Mouse (Mus musculus) Muller cell, postnatal 12 days (primary cell): ENCODE measurements around the gene Tmem8b.
A peak's percentile ranks its signal among the peaks of the same experiment; 100 is the strongest.

Source experiments
- DNase-seq: peaks from one replicate; pipeline ENCODE4 v3.0.0-alpha.2; 2015; ENCODE audit errors: inconsistent ontology term

Gene Tmem8b

GRCm38 (mm10) chr4:43668782-43669427 lies at the start of gene Tmem8b, which contains the start of gene Fam221b:
Gene Tmem8b, plus strand, starts transcription at chr4:43668971.
Gene Fam221b, minus strand, starts transcription at chr4:43669145.
- DNase-seq, result peak; percentile 92

- no peak for DNase-seq
Observed at GRCm38 (mm10) chr4:43620146-43620778, 48.5 kb upstream of the Tmem8b start.

DNA sequence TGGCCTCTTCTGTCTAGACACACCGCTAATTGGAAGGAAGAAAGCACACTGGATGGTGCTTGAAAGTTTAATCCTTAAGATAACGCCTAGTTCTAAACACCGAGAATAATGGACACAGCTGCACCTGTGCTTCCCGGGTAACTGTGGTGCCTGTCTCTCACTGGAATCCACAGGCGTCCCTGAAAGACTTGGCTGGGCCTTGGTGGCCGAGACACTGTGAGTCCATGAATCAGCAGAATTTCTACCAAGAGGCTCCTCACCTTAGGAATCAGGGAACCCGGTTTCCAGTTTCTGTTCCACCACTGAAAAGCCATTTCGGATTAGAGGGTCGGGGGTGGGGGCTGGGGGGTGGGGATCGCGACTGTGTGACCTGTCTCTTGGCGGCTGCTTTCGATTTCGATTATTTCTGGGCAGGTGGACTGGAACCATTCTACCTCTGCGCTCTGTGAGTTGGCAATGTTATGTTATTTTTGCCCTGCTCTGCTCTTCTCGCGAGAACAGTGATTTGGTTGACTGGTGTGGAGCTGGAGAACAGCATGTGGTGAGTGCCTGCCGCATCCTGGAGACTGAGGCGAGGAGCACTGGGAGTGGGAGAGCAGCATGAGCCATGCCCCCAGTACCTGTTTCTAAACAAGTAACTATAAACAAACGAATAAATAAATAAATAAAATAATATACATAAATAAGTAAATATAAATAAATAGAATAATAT lies 39.5 kb upstream of the Tmem8b start:
- peak; percentile 31 for DNase-seq

DNA sequence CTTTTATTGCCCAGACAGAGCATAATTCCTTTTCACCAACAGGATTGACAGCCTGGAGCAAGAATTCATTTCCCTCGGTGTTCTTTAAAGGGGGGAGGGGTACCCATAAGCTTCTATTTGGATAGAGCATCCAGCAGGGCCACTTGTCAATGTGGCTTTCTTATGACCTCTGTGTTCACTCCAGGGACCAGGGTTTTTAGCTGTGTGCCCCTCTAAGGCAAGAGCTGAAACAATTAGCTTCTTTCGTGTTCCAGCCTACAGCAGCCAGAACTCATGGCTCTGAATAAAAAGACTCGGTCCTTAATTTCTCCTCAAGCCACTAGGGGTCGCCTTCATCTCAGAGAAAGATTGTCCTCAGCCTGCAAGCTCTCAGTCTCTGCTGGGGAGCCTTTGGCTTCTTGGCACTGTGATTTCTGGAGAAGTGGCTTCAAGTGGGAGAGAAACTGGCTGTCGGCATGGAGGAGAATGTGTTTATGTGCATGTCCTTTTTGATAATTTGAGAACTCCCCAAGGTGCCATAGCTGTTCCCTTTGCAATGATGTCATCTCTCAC lies 38.7 kb upstream of the Tmem8b start:
- DNase-seq, result peak; percentile 77

GRCm38 (mm10) chr4:43630671-43631045 lies 38.1 kb upstream of the Tmem8b start:
- no peak for DNase-seq

- peak; percentile 73 for DNase-seq
Observed at GRCm38 (mm10) chr4:43631046-43631955, 37.5 kb upstream of the Tmem8b start, which contains the start of gene Npr2. Gene Npr2, plus strand, starts transcription at chr4:43631935.

DNA sequence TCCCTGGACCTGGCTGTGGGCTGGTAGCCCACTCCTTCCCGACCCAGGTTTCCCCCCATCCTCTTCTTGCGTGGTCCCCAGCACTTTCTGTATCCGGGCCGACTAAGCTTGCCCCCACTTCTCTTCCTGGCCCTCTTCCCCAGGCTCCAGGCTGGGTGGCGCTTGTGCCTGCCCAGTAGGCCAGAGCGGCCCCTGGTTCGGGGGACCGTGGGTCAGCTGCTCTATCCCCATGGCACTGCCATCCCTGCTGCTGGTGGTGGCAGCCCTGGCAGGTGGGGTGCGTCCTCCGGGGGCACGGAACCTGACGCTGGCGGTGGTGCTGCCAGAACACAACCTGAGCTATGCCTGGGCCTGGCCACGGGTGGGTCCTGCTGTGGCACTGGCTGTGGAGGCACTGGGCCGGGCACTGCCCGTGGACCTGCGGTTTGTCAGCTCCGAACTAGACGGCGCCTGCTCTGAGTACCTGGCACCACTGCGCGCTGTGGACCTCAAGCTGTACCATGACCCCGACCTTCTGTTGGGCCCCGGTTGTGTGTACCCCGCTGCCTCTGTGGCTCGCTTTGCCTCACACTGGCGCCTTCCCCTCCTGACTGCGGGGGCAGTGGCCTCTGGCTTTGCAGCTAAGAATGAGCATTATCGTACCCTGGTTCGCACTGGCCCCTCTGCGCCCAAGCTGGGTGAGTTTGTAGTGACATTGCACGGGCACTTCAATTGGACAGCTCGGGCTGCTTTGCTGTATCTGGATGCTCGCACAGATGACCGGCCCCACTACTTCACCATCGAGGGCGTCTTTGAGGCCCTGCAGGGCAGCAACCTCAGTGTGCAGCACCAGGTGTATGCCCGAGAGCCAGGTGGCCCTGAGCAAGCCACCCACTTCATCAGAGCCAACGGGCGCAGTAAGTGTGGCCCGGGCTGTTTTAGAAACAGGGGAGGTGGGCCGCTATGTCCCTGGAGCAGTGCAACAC lies 36.5 kb upstream of the Tmem8b start:
- DNase-seq, result peak; percentile 55

GRCm38 (mm10) chr4:43633296-43633695 lies 35.5 kb upstream of the Tmem8b start:
- DNase-seq, result no peak

GRCm38 (mm10) chr4:43633736-43634135 lies 35.0 kb upstream of the Tmem8b start:
- DNase-seq, result no peak

DNA sequence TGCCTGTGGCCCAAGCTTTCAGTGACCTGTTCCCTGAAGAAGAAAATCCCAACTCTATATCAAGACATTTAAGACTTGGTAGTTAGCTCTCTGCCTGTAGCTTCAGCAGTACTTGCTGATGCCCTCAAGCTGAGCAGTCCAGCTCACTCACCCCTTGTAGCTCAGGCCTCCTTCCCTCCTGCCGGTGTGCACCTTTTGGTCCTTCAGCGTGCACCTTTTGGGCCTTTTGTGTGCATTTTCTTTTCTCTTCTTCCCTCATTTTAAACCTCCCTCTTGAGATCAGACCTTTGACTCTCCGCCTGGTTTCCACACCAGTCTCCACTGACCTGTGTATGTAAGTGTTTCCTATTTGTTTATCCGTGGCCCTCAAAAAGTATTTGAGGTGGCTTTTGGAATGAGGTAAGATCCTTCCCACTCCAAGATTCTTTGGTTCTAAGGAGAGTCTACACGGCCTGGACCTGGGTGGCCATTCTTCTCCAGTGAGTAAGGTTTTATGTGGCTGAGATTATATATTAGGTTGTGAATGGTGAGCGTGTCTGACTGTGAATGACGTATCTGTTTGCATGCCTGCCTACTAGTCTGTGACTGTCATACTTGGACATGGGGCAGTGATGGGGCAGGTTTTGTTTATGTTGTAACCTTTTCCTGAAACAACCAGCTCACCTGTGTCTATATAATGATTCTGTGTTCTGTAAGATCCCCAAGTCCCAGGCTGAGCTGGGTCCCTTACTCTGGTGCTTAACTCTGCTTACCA lies 34.0 kb upstream of the Tmem8b start:
- no peak for DNase-seq

- DNase-seq, result no peak
Observed at GRCm38 (mm10) chr4:43636751-43637150, 32.0 kb upstream of the Tmem8b start.

GRCm38 (mm10) chr4:43640076-43640475 lies 28.7 kb upstream of the Tmem8b start:
- no peak for DNase-seq

- DNase-seq, result no peak
Observed at GRCm38 (mm10) chr4:43640491-43640890, 28.3 kb upstream of the Tmem8b start.

DNA sequence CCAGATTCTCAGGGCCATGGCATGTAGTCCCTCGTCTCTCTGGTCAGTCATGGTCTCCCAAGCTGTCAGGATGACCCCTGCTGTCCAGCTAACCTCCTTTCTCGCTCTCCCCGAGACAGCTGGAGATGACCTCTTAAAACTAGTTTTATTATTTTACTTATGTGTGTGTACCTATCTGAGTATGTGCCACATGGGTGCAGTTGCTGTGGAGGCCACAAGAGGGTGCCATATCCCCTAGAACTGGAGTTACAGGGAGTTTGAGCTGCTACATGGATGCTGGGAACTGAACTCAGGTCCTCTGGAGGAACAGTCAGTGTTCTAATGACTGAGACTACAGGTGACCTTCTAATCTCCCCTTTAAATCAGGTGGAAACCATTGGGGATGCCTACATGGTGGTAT lies 19.0 kb upstream of the Tmem8b start:
- DNase-seq, result no peak

- no peak for DNase-seq
Observed at GRCm38 (mm10) chr4:43652726-43653125, 16.0 kb upstream of the Tmem8b start.

DNA sequence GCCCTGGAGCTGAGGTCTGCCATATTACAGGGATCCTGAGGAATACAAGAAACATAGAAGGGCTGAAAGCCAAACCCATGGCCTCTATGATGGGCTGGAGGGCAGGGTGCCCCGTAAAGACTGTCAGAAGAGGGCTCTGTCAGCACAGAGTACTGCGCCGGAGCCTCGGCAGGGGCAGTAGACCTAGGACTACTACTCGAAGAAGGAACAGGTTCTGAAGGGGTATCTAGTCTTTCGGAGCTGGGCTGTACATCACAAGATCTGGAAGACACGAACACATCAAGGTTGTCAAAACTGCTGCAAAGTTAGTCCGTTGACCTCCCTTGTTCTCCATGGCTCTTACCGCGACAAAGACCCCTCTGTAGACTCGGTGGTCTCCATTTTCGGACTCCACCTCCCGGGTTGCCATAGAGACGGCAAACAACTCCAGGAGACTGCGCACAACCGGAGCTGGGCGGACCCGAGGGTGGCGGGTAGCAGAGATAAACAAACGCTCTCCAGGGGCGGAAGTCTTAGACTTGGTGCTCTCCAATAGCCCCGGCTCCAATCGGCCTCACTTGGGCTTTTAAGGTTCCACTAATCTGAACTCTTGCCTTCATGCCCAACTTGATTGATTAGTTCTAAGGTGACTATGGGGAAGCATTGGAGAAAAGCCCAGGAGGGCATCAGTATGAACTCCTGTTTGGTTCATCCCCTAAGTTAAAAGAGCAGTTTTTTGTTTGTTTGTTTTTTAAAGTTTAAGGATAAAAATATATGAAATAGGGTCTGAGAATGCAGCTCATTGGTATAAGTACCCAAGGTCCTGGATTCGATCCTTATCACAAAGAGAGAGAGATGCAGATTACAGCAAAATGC lies 15.4 kb upstream of the Tmem8b start, which contains the start of gene Spag8:
Gene Spag8 (minus strand): TSS at position 434 of the 855 bp plus-strand sequence.
- DNase-seq, result peak; percentile 16

DNA sequence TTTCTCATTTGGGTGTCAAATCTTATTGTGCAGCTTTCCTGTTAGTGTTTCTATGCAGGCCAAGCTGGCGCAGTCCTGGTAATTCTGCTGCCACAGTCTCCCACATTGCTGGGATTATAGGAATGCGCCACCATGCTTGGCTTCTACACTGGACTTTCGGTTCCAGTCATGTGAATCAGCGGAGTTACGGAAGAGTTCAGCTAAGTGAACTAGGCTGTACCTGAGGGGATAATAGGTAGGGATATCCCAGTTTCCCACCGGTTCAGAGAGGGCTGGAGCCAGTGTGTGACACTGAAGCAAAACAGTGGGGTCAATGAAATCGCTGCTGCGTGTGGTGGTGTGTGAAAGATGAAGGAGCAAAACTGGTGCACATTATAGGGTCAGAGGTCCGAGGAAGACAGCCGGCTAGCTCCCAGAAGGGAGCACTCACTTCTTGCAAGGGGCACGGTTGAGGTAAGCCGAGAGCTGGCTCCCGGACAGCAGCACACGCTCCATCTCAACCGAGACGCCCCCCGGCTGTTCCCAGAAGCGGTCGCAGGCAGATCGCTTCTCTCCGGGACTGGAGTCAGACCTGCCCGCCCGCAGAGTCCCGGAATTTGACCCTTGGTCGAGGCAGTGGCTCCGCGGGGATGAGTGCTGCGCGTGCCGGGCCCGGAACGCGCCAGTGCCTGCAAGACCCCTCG lies 13.0 kb upstream of the Tmem8b start:
- DNase-seq, result no peak
